Mouse (Mus musculus) kidney, embryonic 16.5 days (tissue): ENCODE results near the gene Nup62. TPM values are rescaled to one million over a fixed set of nuclear protein-coding genes. Genes with fewer than 3 reads are reported as not detected.

Experiments
- microRNA counts: library from miRNA; unstranded; fragments of <30 nt; microRNA quantifications from one replicate; lab custom pipeline; 2016
- microRNA-seq: library from miRNA; unstranded; fragments of <30 nt; microRNA quantifications from one replicate; pipeline ENCODE4, GENCODE M21; 2016
- polyA plus RNA-seq: library from polyadenylated mRNA; unstranded; fragments of >200 nt; fragmentation: Nextera tagmentation; extraction: Ambion mirVana; gene quantifications from 2 replicates; pipeline ENCODE4 v1.2.1, GENCODE M21; 2015

The Nup62 gene
- polyA plus RNA-seq, 1 experiment from 2014 or later = 99.9 TPM

MicroRNA genes within 50 kb of the gene (microRNA counts, 519-probe panel; counts per million panel counts)
- 104 counts per million, percentile 35 among the panel's probes with 10 or more counts for microRNA mmu-miR-707 (lab: Ali Mortazavi, UCI)

Small RNA genes lying within 50 kb of the gene (microRNA-seq; reads per million reads assigned to microRNA genes)
- not detected for gene Mir707

Other genes starting within 250 kb of the Nup62 start
- 70.0 and 83.8 TPM in 2 replicates for gene Napsa, start 243.7 kb upstream of the Nup62 start, polyA plus RNA-seq
- gene Kcnc3, start 225.4 kb upstream of the Nup62 start, polyA plus RNA-seq = 0.11 and 0.14 TPM in 2 replicates
- 1.7 and 2.0 TPM in 2 replicates for gene Myh14, start 145.2 kb upstream of the Nup62 start, polyA plus RNA-seq
- not detected in 2 replicates for gene Izumo2, start 107.3 kb upstream of the Nup62 start, polyA plus RNA-seq
- gene Vrk3, start 67.7 kb upstream of the Nup62 start, polyA plus RNA-seq = 54.5 and 54.9 TPM in 2 replicates
- 2.1 and 2.6 TPM in 2 replicates for gene Zfp473, start 65.0 kb upstream of the Nup62 start, polyA plus RNA-seq
- 1.1 and 1.5 TPM in 2 replicates for gene Il4i1, start 299 bp downstream of the Nup62 start, polyA plus RNA-seq
- 3.5 and 4.3 TPM in 2 replicates for gene Atf5, start 570 bp downstream of the Nup62 start, polyA plus RNA-seq
- 117 and 126 TPM in 2 replicates for gene Akt1s1, start 32.9 kb downstream of the Nup62 start, polyA plus RNA-seq
- gene Tbc1d17, start 33.0 kb downstream of the Nup62 start, polyA plus RNA-seq = 93.9 and 94.9 TPM in 2 replicates
- gene Pnkp, start 41.1 kb downstream of the Nup62 start, polyA plus RNA-seq = 38.7 and 40.4 TPM in 2 replicates
- gene Ptov1, start 53.7 kb downstream of the Nup62 start, polyA plus RNA-seq = 371 and 404 TPM in 2 replicates
- 136 and 149 TPM in 2 replicates for gene Med25, start 76.6 kb downstream of the Nup62 start, polyA plus RNA-seq
- gene Fuz, start 80.0 kb downstream of the Nup62 start, polyA plus RNA-seq = 27.7 and 28.4 TPM in 2 replicates
- gene Ap2a1, start 113.4 kb downstream of the Nup62 start, polyA plus RNA-seq = 72.9 and 75.3 TPM in 2 replicates
- 0.10 and 0.24 TPM in 2 replicates for gene Tsks, start 127.1 kb downstream of the Nup62 start, polyA plus RNA-seq
- gene Cpt1c, start 158.8 kb downstream of the Nup62 start, polyA plus RNA-seq = 22.4 and 23.8 TPM in 2 replicates
- 681 and 701 TPM in 2 replicates for gene Prmt1, start 170.5 kb downstream of the Nup62 start, polyA plus RNA-seq
- gene Irf3, start 181.6 kb downstream of the Nup62 start, polyA plus RNA-seq = 109 TPM in 2 replicates
- 56.1 and 61.9 TPM in 2 replicates for gene Bcl2l12, start 182.6 kb downstream of the Nup62 start, polyA plus RNA-seq
- gene Scaf1, start 200.3 kb downstream of the Nup62 start, polyA plus RNA-seq = 30.6 and 36.4 TPM in 2 replicates
- gene Rras, start 201.9 kb downstream of the Nup62 start, polyA plus RNA-seq = 42.9 and 44.1 TPM in 2 replicates
- 12.9 and 13.8 TPM in 2 replicates for gene Prr12, start 236.8 kb downstream of the Nup62 start, polyA plus RNA-seq
- gene Nosip, start 246.3 kb downstream of the Nup62 start, polyA plus RNA-seq = 85.2 and 86.3 TPM in 2 replicates
- 42.4 and 44.9 TPM in 2 replicates for gene Prrg2, start 246.6 kb downstream of the Nup62 start, polyA plus RNA-seq